Mouse (Mus musculus) left cerebral cortex, postnatal 10 days (tissue): Measurements from ENCODE around the gene Gpatch4. TPM values are rescaled to one million over a fixed set of nuclear protein-coding genes. Genes with fewer than 3 reads are reported as not detected.

ENCODE experiments used
- DNase-seq, 2 experiments: peaks; one replicate each; pipeline ENCODE4 v3.0.0; 2021 to 2022; ENCODE audit warnings: low spot score in 2 of 2, mixed read lengths in 1 of 2; ENCODE audit errors: extremely low spot score in 1 of 2
- intact Hi-C: fragments of 180-260 bp; cut with DNase I; formaldehyde crosslinking; loops from one replicate; pipeline ENCODE4 v1.15.1; 2025
- total RNA-seq, 2 experiments: library from RNA; stranded (reverse); gene quantifications; 2 replicates each; pipeline ENCODE4 v1.2.3; 2021

The Gpatch4 gene
- total RNA-seq, 2 experiments from 2014 or later, result 20.8 to 24.2 TPM

DNA sequence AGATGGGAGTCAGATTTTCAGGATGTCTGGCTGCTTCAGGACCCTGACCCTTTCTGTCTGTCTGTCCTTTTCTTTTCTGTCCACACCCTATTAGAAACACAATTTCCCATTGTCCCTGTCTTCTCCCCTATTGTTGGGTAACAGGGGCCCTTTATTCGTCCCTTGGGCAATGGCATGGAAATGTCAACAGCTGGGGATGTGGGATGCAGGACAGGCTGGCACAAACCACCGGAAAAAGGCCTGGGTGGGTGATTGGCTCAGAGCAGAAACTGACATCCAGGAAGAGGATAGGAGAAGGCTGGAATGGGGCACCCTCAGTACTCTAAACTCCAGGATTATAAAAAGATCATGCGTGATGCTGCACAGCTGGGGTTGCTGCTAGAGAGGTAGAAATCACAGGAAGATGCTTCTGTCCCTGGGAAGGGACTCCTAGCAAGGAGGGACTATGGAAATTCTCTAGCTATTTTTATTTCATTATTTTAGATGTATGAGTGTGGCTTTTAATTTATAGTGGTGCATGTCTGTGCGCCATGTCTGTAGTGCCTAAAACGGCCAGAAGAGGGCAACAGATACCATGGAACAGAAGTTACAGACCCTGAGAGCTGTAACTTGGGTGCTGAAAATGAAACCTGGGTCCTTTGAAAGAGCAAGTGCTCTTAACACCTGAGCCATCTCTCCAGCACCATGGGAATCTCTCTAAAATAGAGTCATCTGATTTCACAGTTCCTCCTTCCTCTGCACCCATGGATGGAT lies 15.3 kb upstream of the Gpatch4 start, which contains the start of gene Hapln2:
Gene Hapln2 (minus strand): TSS at position 150 of the 753 bp plus-strand sequence.
- intact Hi-C loops, result no loop called here
- no peak for DNase-seq

DNA sequence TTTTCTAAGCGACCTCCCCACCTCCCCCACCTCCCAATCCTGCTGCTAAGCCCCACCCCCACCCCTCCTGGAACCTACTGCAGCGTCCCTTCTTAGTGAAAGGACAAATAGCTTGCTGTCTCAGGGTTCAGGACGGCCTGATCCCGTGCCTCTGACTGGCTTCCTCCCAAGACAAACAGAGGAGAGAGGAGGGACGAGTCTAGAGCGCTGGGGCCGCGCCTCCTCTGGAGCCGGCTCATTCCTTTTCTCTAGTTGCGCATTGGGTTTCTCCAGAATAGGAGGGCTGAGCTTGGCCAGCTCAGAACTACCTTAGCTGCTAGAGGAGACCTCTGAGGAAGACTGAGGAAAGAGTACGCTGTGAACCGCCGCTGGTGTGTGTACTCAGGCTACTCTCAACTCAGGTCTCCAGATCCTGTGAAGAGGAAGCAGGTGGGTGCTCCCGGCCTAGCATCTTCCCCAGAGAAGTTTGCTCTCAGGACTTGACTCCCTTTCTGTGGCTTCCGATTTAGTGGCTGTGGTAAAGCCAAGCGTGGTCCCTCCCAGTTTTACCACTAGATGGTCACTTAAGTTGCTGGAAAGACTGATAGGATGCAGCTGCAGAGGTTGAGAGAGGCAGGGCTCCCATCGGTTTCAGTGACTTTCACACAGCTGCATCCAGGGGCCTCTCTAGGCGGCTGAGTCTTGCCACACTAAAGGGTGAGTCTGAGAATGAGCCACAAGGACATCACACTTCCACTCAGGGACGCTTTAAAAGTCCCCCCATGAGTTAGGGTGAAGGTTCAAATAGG lies 12.1 kb upstream of the Gpatch4 start:
- intact Hi-C loops, result no loop called here
- peak in 1 of 2 experiments; percentile 65 for DNase-seq

DNA sequence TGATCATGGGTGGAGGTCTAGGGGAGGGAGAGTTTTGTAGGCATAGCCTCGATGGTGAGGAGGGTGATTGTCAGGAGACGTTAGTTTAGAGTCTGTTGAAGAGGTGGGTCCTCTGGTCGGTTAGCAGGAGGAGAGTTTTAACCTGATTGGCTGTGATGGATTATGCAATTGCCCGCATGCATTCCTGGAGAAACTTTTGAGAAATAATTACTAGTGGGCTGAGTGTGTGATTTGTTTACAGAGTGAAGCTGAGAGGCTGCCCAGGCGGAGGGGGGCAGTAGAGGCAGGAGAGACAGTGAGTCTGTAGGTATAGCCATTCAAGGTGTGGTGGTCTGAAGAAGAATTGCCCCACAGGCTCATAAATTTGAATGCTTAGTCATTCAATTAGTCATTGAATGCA lies 9.4 kb upstream of the Gpatch4 start:
- no peak for DNase-seq
- intact Hi-C loops, result no loop called here

- intact Hi-C loops, result no loop called here
- no peak for DNase-seq
Measured at GRCm38 (mm10) chr3:88035561-88036293, 7.2 kb upstream of the Gpatch4 start.

DNA sequence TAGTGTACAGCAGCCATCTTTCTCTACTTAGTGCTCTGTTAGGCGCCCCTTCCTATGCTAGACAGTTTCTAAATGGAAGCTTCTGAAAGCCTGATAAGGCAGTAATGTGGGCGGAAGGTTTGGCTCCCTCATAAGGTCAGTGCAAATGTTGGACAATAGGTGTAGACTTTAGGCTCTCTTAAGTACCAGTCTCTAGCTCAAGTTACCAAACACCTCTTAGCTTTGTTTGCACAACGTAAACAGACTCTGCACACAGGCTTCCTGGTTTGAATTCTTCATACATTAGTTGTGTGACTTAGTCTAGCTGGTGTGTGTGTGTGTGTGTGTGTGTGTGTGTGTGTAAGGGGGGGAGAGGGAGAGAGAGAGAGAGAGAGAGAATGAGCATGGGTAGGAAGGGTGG lies 6.6 kb downstream of the Gpatch4 start:
- intact Hi-C loops, result no loop called here
- DNase-seq, result no peak

GRCm38 (mm10) chr3:88057030-88057429 lies 14.1 kb downstream of the Gpatch4 start:
- intact Hi-C loops, result no loop called here
- no peak for DNase-seq

- intact Hi-C loops, result no loop called here
- peak; percentile 72 to 92 for DNase-seq
Measured at GRCm38 (mm10) chr3:88057902-88058696, 15.2 kb downstream of the Gpatch4 start, which contains the start of gene Naxe. Gene Naxe, minus strand, starts transcription at chr3:88058495.

DNA sequence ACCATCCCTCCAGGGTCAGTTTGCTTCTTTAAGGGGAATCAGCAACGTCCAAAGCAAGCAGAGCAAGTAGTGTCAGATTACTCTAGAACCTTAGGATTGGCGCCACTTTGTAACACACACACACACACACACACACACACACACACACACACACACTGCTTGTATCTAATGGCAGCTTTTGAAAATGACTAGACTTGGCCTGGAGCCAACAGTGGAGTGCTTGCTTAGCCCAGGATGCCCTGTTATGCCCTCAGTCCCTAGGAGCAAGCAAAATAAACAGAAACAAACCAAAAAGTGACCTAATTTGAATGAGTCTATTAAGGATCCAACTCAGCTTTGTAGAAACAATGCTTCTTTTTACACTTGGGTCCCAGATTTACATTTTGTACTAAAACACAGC lies 25.5 kb downstream of the Gpatch4 start:
- DNase-seq, result no peak
- intact Hi-C loops, result no loop called here

GRCm38 (mm10) chr3:88071783-88072182 lies 28.9 kb downstream of the Gpatch4 start:
- intact Hi-C loops, result loop anchor here (2.0 kb wide), 3 partner anchors 59 to 135 kb away; partner anchors contain the start of gene Nes
- peak; percentile 81 to 85 for DNase-seq

GRCm38 (mm10) chr3:88073631-88074030 lies 30.7 kb downstream of the Gpatch4 start:
- DNase-seq, result no peak
- intact Hi-C loops, result loop anchor here (2.0 kb wide), 1 partner anchor 103 kb away; the partner anchor contains the start of gene Nes

DNA sequence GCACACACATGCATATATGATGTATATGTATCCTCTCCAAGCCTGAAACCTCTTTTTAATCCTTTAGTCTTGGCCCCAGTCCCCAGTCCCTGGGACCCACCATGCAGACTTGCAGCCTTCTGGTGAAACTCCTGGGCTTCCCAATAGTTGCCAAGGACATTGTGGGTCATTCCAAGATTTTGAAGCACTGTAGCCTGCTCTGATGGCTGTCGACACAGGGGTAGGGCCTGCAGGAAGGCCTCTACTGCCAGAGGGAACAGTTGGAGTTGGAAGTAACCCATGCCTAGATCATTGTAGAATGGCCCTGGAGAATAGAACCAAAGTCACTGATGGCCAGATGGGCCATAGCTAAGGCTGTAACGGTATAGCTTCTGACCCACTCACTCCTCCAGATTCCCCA lies 31.4 kb downstream of the Gpatch4 start:
- DNase-seq, result no peak
- intact Hi-C loops, result no loop called here

GRCm38 (mm10) chr3:88074766-88075165 lies 31.9 kb downstream of the Gpatch4 start:
- DNase-seq, result no peak
- intact Hi-C loops, result no loop called here

DNA sequence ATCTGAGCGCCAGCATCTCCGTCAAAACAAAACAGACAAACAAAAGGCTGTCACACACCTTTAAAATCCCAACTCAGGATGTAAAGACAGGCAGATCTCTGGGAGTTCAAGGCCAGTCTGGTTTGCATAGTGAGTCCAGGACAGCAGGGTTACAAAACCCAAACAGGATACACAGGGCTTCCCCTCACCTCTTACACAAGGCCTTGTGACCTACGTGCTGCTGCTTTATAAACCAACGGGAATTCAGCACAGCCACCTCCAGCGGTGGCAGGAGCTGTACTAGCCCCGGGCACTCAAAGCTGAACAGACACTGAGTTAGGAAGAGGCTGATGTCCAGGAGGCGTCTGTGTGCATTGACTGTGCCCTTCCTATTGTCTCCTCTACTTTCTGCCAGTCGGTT lies 34.5 kb downstream of the Gpatch4 start:
- no peak for DNase-seq
- intact Hi-C loops, result no loop called here

- no peak for DNase-seq
- intact Hi-C loops, result no loop called here
Measured at GRCm38 (mm10) chr3:88078204-88078603, 35.3 kb downstream of the Gpatch4 start, which contains the start of gene Ttc24. Gene Ttc24, minus strand, starts transcription at chr3:88078304.

GRCm38 (mm10) chr3:88081345-88082223 lies 38.7 kb downstream of the Gpatch4 start, which contains the start of gene Iqgap3:
Gene Iqgap3, plus strand, starts transcription at chr3:88081971.
- intact Hi-C loops, result no loop called here
- peak; percentile 83 to 94 for DNase-seq

- intact Hi-C loops, result no loop called here
- no peak for DNase-seq
Measured at GRCm38 (mm10) chr3:88082224-88082618, 39.3 kb downstream of the Gpatch4 start.

DNA sequence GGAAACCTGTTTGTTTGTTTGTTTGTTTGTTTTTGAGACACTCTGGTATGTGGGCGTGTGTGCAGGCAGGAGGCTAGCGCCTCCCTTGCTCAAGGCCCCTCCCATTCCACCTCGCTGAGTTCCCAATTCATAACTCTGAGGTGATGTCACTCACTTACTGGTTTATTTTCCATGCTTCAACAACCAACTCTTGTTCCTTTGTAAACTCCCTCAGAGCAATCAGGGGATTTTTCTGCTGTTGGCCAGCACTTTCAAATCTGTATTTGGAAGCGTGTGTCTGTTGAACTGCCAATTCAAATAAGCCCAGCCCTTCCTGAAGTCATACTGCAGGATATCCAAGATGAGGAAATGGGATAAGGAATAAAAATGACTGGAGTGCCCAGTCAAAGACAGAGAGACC lies 39.8 kb downstream of the Gpatch4 start:
- intact Hi-C loops, result no loop called here
- no peak for DNase-seq
